Mouse (Mus musculus): ENCODE results near the gene Dnal1. TPM values are rescaled to one million over a fixed set of nuclear protein-coding genes. Genes with fewer than 3 reads are reported as not detected.
A peak's percentile ranks its signal among the peaks of the same experiment; 100 is the strongest.
"Not testable (repeated sequence)": the region's sequence is repeated elsewhere in the genome, so short reads cannot be mapped to it uniquely, and the experiment has no call there.

Dnal1 gene
- polyA plus RNA-seq, 1 experiment from 2014 or later, result 7.5 TPM

DNA sequence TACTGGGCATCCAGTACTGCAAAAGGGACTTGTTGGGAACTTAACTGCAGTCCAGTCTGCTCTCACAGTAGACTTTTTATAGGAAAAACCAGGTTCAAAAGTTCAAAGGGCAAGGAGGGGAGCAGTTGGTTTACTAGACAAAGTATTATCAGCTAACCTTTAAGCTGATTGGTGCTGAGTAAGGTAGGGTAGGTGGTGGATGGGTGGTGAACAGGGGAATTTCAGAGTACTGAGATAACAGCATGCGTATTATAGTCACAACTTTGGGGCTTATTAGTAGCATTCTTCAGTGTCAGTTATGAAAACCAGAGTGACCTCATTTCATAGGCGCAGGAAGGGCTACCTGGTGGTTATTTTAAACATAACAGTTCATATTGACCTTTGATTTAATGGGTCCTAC is 14.6 kb upstream of the Dnal1 start:
- ATAC-seq (ENCODE audit: insufficient number of reproducible peaks, insufficient read depth, low FRiP score, low TSS enrichment, low read depth), result no peak
- Histone ChIP-seq H3K9ac (no peak overlapping the region), H3K27me3 (no peaks in the 10 kb centered on the region), H3K27ac (no peak overlapping the region), H3K4me3 (no peak overlapping the region), H3K4me2 (no peak overlapping the region), H3K9me3 (no peaks in the 10 kb centered on the region), H3K36me3 (no peaks in the 10 kb centered on the region), H3K4me1 (peaks cover 4% of the 10 kb centered on the region; the same call in 1 of the 2 replicates)
- 94% methylated on average over 2 of the region's 2 CpGs for WGBS

- Histone ChIP-seq H3K4me3 (peak overlapping the region; percentile 49), H3K4me2 (peak overlapping the region; percentile 77), H3K4me1 (peaks cover 4% of the 10 kb centered on the region; the same call in 1 of the 2 replicates), H3K9me3 (no peaks in the 10 kb centered on the region), H3K36me3 (no peaks in the 10 kb centered on the region), H3K9ac (no peak overlapping the region), H3K27ac (no peak overlapping the region), H3K27me3 (no peaks in the 10 kb centered on the region)
- WGBS, result 38% methylated on average over 1 of the region's 1 CpGs
- ATAC-seq (ENCODE audit: insufficient number of reproducible peaks, insufficient read depth, low FRiP score, low TSS enrichment, low read depth), result no peak
These were observed 14.1 kb upstream of the Dnal1 start for GRCm38 (mm10) chr12:84100071-84100470.

DNA sequence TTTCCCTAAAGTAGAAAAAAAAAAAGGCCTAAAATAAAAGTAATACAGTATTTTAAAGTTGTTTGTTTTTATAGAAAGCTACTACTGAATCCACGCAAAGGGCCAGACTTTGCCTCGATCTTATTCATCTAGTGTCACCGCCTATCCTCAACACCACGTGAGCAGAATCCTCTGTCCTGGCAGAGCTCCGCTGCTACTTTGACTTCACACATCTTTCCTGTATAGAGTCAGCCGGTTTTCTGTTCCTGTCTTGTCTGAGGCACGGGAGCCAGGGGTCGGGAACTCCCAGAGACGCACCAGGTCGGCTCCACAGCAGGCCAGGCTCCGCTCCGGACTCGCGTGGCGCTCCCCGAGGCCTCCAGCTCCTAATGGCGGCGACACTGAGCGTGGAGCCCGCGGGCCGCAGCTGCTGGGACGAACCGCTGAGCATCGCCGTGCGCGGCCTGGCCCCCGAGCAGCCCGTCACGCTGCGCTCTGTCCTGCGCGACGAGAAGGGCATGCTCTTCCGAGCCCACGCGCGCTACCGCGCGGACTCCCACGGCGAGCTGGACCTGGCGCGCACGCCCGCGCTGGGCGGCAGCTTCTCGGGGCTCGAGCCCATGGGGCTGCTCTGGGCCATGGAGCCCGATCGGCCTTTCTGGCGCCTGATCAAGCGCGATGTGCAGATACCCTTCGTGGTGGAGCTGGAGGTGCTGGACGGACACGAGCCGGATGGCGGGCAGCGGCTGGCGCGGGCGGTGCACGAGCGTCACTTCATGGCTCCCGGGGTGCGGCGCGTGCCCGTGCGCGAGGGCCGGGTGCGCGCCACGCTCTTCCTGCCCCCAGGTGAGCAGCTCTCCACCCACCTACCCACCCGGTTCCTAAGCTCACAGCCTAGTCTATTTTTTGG is 13.3 kb upstream of the Dnal1 start, which contains the start of gene Acot6:
Gene Acot6, plus strand, starts transcription at position 51 of the 889 bp plus-strand sequence.
- not testable (repeated sequence) for H3K36me3 ChIP-seq, H3K4me1 ChIP-seq, H3K9me3 ChIP-seq, H3K27me3 ChIP-seq
- Histone ChIP-seq H3K4me3 (peak within 1 kb of the TSS; percentile 49), H3K27ac (peak within 1 kb of the TSS; percentile 33; the same call in 1 of the 2 replicates), H3K4me2 (peak within 1 kb of the TSS; percentile 77), H3K9ac (peak within 1 kb of the TSS; percentile 74)
- ATAC-seq (ENCODE audit: insufficient number of reproducible peaks, insufficient read depth, low FRiP score, low TSS enrichment, low read depth), result peak; percentile 48; the same call in 1 of the 2 replicates
- WGBS, result under 1% methylated on average over 80 of the region's 80 CpGs

DNA sequence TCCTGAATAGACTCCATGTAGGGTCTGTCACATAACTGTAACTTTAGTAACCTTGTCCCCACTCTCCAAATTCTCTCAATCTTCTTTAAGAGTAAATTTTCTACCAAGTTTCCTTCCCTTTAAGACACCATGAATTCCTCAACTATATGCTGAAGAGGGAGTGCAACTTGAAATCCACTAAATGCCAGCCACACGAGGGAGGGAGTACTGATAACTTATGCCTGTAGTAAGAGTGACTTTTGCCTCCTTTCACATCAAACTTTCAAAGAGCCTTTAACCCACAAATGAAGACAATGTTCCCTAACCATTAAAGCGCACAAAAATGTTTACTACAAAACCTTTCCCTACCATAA is 12.7 kb upstream of the Dnal1 start:
- Histone ChIP-seq H3K4me1 (peaks cover 4% of the 10 kb centered on the region; the same call in 1 of the 2 replicates), H3K36me3 (no peaks in the 10 kb centered on the region), H3K27ac (no peak overlapping the region), H3K27me3 (no peaks in the 10 kb centered on the region), H3K9ac (peak overlapping the region; percentile 74; the same call in 1 of the 2 replicates), H3K4me2 (peak overlapping the region; percentile 77), H3K4me3 (peak overlapping the region; percentile 49), H3K9me3 (no peaks in the 10 kb centered on the region)
- 52% methylated on average over 2 of the region's 2 CpGs for WGBS
- no peak for ATAC-seq (ENCODE audit: insufficient number of reproducible peaks, insufficient read depth, low FRiP score, low TSS enrichment, low read depth)

DNA sequence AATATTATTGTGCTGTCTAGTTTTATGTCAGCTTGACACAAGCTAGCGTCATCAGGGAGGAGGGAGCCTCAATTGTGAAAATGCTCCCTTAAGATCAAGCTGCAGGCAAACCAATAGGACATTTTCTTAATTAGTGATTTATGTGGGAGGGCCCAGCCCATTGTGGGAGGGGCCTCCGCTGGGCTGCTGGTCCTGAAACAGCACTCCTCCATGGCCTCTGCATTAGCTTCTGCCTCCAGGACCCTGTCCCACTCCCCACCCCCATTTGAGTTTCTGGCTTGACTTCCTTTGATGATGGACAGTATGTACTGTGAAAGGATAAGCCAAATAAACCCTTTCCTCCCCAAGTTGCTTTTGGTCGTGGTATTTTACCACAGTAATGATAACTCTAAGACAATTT is 7.2 kb upstream of the Dnal1 start:
- no peak for ATAC-seq (ENCODE audit: insufficient number of reproducible peaks, insufficient read depth, low FRiP score, low TSS enrichment, low read depth)

GRCm38 (mm10) chr12:84107692-84108091 is 6.5 kb upstream of the Dnal1 start:
- H3K4me1 ChIP-seq, result no peaks in the 10 kb centered on the region
- H3K4me3 ChIP-seq, result no peak overlapping the region
- no peaks in the 10 kb centered on the region for H3K9me3 ChIP-seq
- no peaks in the 10 kb centered on the region for H3K27me3 ChIP-seq
- H3K27ac ChIP-seq, result no peak overlapping the region
- no peak overlapping the region for H3K4me2 ChIP-seq
- H3K36me3 ChIP-seq, result no peaks in the 10 kb centered on the region
- no peak overlapping the region for H3K9ac ChIP-seq
- no peak for ATAC-seq (ENCODE audit: insufficient number of reproducible peaks, insufficient read depth, low FRiP score, low TSS enrichment, low read depth)
- WGBS, result 76% methylated on average over 1 of the region's 1 CpGs

More for the DNA sequence above, 7.2 kb upstream of the Dnal1 start:
- Histone ChIP-seq H3K4me1 (no peaks in the 10 kb centered on the region), H3K4me2 (no peak overlapping the region), H3K9me3 (no peaks in the 10 kb centered on the region), H3K27ac (no peak overlapping the region), H3K36me3 (no peaks in the 10 kb centered on the region), H3K27me3 (no peaks in the 10 kb centered on the region), H3K4me3 (no peak overlapping the region), H3K9ac (no peak overlapping the region)
- 80% methylated on average over 3 of the region's 3 CpGs for WGBS

DNA sequence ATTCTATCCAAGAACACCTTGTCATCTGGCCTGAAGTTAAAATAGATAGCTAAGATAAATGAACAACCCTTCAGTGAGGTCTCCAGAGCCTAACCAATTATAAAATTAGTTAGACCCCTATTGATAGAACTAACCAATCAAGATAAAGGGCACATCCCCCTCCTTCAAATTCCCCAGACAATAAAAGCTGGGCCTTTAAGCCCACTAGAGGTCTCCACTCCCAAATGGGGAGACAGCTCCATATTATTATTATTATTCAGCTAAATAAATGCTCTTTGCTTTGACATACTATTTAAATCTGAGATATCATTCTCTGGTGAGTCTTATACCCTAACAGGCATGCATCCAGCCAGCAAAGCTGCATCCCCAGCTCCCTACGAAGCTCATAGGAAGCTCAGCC is 4.2 kb upstream of the Dnal1 start:
- Histone ChIP-seq H3K36me3 (no peaks in the 10 kb centered on the region), H3K4me1 (peaks cover 4% of the 10 kb centered on the region), H3K9me3 (no peaks in the 10 kb centered on the region), H3K27ac (no peak overlapping the region), H3K27me3 (no peaks in the 10 kb centered on the region), H3K4me2 (no peak overlapping the region), H3K9ac (no peak overlapping the region), H3K4me3 (no peak overlapping the region)
- no peak for ATAC-seq (ENCODE audit: insufficient number of reproducible peaks, insufficient read depth, low FRiP score, low TSS enrichment, low read depth)
- 48% methylated on average over 1 of the region's 1 CpGs for WGBS

GRCm38 (mm10) chr12:84110814-84111213 is 3.4 kb upstream of the Dnal1 start:
- no peak overlapping the region for H3K4me2 ChIP-seq
- H3K36me3 ChIP-seq, result no peaks in the 10 kb centered on the region
- no peaks in the 10 kb centered on the region for H3K27me3 ChIP-seq
- 87% methylated on average over 4 of the region's 4 CpGs for WGBS
- H3K27ac ChIP-seq, result no peak overlapping the region
- no peak for ATAC-seq (ENCODE audit: insufficient number of reproducible peaks, insufficient read depth, low FRiP score, low TSS enrichment, low read depth)
- H3K9me3 ChIP-seq, result no peaks in the 10 kb centered on the region
- no peak overlapping the region for H3K4me3 ChIP-seq
- H3K4me1 ChIP-seq, result peaks cover 8% of the 10 kb centered on the region
- no peak overlapping the region for H3K9ac ChIP-seq

DNA sequence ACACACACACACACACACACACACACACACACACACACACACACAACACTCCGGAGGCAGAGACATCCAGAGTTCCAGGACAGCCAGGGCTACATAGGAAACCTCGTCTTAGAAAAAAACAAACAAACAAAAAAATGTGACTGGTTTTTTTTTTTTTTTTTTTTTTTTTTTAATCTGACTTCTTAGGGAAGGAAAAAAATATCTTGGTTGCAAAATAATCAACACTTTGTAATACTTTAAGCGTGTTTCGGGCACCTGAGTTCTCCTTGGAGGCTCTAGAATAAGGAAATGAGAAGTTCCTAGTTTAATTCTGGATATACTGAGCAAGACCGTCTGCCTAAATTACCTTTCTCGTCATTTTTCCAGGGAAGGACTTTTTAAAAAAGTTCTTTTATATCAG is 490 bp upstream of the Dnal1 start:
- Histone ChIP-seq H3K4me2 (peak overlapping the region; percentile 78), H3K4me1 (peaks cover 8% of the 10 kb centered on the region), H3K4me3 (peak overlapping the region; percentile 76), H3K27me3 (no peaks in the 10 kb centered on the region), H3K36me3 (no peaks in the 10 kb centered on the region), H3K9me3 (no peaks in the 10 kb centered on the region), H3K27ac (no peak overlapping the region), H3K9ac (peak overlapping the region; percentile 81; the same call in 1 of the 2 replicates)
- ATAC-seq (ENCODE audit: insufficient number of reproducible peaks, insufficient read depth, low FRiP score, low TSS enrichment, low read depth), result no peak
- WGBS, result 43% methylated on average over 6 of the region's 6 CpGs

DNA sequence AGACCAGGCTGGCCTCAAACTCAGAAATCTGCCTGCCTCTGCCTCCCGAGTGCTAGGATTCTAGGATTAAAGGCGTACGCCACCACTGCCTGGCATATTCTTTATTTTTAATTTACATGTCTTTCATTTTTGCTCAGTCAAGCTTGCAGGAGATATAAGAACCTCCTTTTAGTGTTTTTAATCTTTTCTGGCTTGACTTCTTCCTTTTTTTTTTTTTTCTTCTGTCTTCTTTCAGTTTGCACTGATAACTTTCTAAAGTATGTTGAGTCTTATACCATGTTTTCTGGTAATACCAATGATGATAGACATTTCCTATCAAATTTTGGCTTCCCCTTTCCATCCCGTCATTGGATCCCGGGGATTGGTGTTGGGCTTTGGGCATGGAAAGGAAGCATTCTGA is 5.4 kb downstream of the Dnal1 start:
- Histone ChIP-seq H3K27me3 (no peaks in the 10 kb centered on the region), H3K9ac (no peak overlapping the region), H3K4me3 (no peak overlapping the region), H3K4me1 (peaks cover 8% of the 10 kb centered on the region), H3K4me2 (no peak overlapping the region), H3K9me3 (no peaks in the 10 kb centered on the region), H3K27ac (no peak overlapping the region), H3K36me3 (no peaks in the 10 kb centered on the region)
- WGBS, result 94% methylated on average over 5 of the region's 5 CpGs
- no peak for ATAC-seq (ENCODE audit: insufficient number of reproducible peaks, insufficient read depth, low FRiP score, low TSS enrichment, low read depth)

GRCm38 (mm10) chr12:84125892-84126291 is 11.7 kb downstream of the Dnal1 start:
- Histone ChIP-seq H3K27ac (no peak overlapping the region), H3K4me3 (no peak overlapping the region), H3K9me3 (no peaks in the 10 kb centered on the region), H3K36me3 (peaks cover 28% of the 10 kb centered on the region), H3K9ac (no peak overlapping the region), H3K27me3 (no peaks in the 10 kb centered on the region), H3K4me1 (no peaks in the 10 kb centered on the region), H3K4me2 (no peak overlapping the region)
- WGBS, result 76% methylated on average over 12 of the region's 12 CpGs
- ATAC-seq (ENCODE audit: insufficient number of reproducible peaks, insufficient read depth, low FRiP score, low TSS enrichment, low read depth), result no peak

DNA sequence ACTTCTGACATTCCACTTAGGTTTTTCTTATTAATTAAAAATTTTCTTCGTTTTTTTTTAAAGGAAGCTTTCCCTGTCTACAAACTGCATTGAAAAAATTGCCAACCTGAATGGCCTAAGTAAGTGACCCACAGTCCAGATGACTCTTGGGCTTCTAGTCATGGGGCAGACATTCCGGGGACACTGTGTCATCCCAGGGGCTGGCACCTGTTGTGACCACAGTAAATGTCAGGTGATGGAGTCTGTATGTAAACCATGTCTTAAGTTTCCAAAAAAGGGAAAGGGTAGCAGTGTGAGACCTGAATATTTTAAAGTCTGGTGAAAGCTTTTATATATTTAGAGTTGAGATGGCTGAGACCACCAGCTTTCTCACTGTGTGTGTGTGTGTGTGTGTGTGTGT is 12.7 kb downstream of the Dnal1 start:
- Histone ChIP-seq H3K4me1 (no peaks in the 10 kb centered on the region), H3K9me3 (no peaks in the 10 kb centered on the region)
- 79% methylated on average over 2 of the region's 2 CpGs for WGBS

More for the DNA sequence above, 12.7 kb downstream of the Dnal1 start:
- no peak for ATAC-seq (ENCODE audit: insufficient number of reproducible peaks, insufficient read depth, low FRiP score, low TSS enrichment, low read depth)
- Histone ChIP-seq H3K36me3 (peaks cover 36% of the 10 kb centered on the region), H3K9ac (no peak overlapping the region), H3K27ac (no peak overlapping the region), H3K4me2 (no peak overlapping the region), H3K27me3 (no peaks in the 10 kb centered on the region), H3K4me3 (no peak overlapping the region)

Data from embryonic facial prominence, embryonic 13.5 days (tissue).